Mouse (Mus musculus) gastrocnemius, adult 2 months (tissue): Measurements from ENCODE around the gene Nrip1. TPM values are rescaled to one million over a fixed set of nuclear protein-coding genes. Genes with fewer than 3 reads are reported as not detected.
A peak's percentile ranks its signal among the peaks of the same experiment; 100 is the strongest.

ENCODE experiments used
- DNase-seq: peaks from one replicate; pipeline ENCODE4 v3.0.0; 2022
- H3K27ac ChIP-seq: fragments of 200-600 bp; 2 replicates; pipeline ENCODE4 v1.8.1; 2022; ENCODE audit warnings: mild to moderate bottlenecking
- H3K4me3 ChIP-seq: fragments of 200-600 bp; 2 replicates; pipeline ENCODE4 v1.8.1; 2022; ENCODE audit warnings: mild to moderate bottlenecking, moderate library complexity
- CTCF ChIP-seq: fragments of 200-600 bp; IDR thresholded peaks from 2 replicates; pipeline ENCODE4 v1.8.1; 2022; ENCODE audit warnings: antibody characterized with exemption, mild to moderate bottlenecking, moderate library complexity
- intact Hi-C: fragments of 180-260 bp; cut with DNase I; formaldehyde crosslinking; loops from one replicate; pipeline ENCODE4 v1.15.1; 2025
- long read RNA-seq, 2 experiments: library from polyadenylated mRNA; stranded (forward); transcript quantifications; one replicate each; pipeline ENCODE4 v2.0.0; 2021
- total RNA-seq, 2 experiments: library from RNA; stranded (reverse); gene quantifications; 2 replicates each; pipeline ENCODE4 v1.2.3; 2021

Gene Nrip1
- total RNA-seq: 10 to 100 TPM; 38.7 to 38.9 TPM
- long read RNA-seq, experiment 1, full-length matches to known transcripts: 5 of 8 reads
- long read RNA-seq, experiment 1, partial matches to known transcripts: 0 of 8 reads
- long read RNA-seq, experiment 1, other reads (novel, unspliced or antisense): 3 of 8 reads
- long read RNA-seq, experiment 2, full-length matches to known transcripts: 4 of 7 reads
- long read RNA-seq, experiment 2, partial matches to known transcripts: 0 of 7 reads
- long read RNA-seq, experiment 2, other reads (novel, unspliced or antisense): 3 of 7 reads

DNA sequence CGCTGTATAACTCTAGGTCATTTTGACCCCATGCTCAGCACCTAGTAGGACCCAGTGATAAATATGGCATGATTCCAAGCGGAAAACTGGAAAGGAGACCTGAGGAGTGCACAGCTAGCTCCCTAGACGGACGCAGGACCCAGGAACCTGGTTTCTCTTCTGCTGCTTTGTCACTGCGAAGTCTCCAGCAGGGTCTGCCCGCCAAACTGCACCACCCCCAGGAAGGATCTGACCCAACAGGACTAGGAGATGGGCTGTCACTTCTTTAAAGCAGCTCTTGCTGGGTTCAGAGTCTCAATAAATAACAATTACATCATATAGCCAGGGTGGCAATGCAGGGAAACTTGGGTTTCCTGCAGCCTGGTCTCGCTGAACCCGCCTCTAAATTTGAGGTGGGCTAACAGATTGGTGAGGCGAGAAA, at the start of gene Nrip1:
Gene Nrip1 (minus strand): TSS at position 157 of the 421 bp plus-strand sequence.
- intact Hi-C loops: loop anchor here (2.0 to 10.0 kb wide), 7 partner anchors 33 to 491 kb away; no protein-coding TSS in a partner anchor

GRCm38 (mm10) chr16:76422531-76422930, 48.9 kb upstream of the Nrip1 start:
- DNase-seq: no peak
- Histone ChIP-seq H3K27ac (no peak overlapping the region), H3K4me3 (no peak overlapping the region)
- intact Hi-C loops: no loop called here
- TF ChIP-seq CTCF: no peak

More for the DNA sequence above, at the start of gene Nrip1:
- H3K4me3 ChIP-seq: peak within 1 kb of the TSS; percentile 79
- TF ChIP-seq CTCF: no peak
- peak within 1 kb of the TSS; percentile 99 for H3K27ac ChIP-seq
- peak; percentile 69 for DNase-seq

- H3K4me3 ChIP-seq: no peak overlapping the region
- no peak overlapping the region for H3K27ac ChIP-seq
- no peak for DNase-seq
- TF ChIP-seq CTCF: no peak
- intact Hi-C loops: no loop called here
Measured at GRCm38 (mm10) chr16:76419849-76420248, 46.2 kb upstream of the Nrip1 start.

GRCm38 (mm10) chr16:76416477-76416876, 42.9 kb upstream of the Nrip1 start:
- H3K4me3 ChIP-seq: no peak overlapping the region
- no peak for DNase-seq
- intact Hi-C loops: no loop called here
- TF ChIP-seq CTCF: no peak
- H3K27ac ChIP-seq: no peak overlapping the region

DNA sequence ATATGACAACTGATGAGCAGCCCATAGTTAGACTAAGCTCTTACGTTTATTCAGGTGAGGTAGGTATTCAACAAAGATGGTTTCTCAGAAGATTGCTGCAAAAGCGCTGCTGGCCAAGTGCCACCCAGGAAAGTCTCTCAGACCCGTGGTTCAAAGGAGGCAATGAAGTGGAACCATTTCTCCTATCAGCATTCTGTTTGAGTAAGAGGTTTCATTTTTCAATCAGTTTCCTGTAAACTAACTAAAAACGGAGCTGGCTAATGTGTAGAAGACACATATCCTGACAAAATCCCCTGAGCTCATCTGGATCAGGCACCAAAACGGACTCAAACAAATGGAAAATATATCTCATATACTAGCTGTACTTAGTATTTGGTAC, 42.4 kb upstream of the Nrip1 start:
- no peak for TF ChIP-seq CTCF
- DNase-seq: no peak
- H3K4me3 ChIP-seq: no peak overlapping the region
- intact Hi-C loops: no loop called here
- no peak overlapping the region for H3K27ac ChIP-seq

GRCm38 (mm10) chr16:76415407-76416059, 41.9 kb upstream of the Nrip1 start:
- no peak for TF ChIP-seq CTCF
- Histone ChIP-seq H3K27ac (no peak overlapping the region), H3K4me3 (no peak overlapping the region)
- intact Hi-C loops: no loop called here
- no peak for DNase-seq

GRCm38 (mm10) chr16:76414528-76414927, 40.9 kb upstream of the Nrip1 start:
- Histone ChIP-seq H3K27ac (no peak overlapping the region), H3K4me3 (no peak overlapping the region)
- intact Hi-C loops: no loop called here
- DNase-seq: peak; percentile 50
- no peak for TF ChIP-seq CTCF

GRCm38 (mm10) chr16:76413581-76413980, 40.0 kb upstream of the Nrip1 start:
- H3K27ac ChIP-seq: no peak overlapping the region
- no peak for TF ChIP-seq CTCF
- no peak for DNase-seq
- intact Hi-C loops: no loop called here
- no peak overlapping the region for H3K4me3 ChIP-seq

DNA sequence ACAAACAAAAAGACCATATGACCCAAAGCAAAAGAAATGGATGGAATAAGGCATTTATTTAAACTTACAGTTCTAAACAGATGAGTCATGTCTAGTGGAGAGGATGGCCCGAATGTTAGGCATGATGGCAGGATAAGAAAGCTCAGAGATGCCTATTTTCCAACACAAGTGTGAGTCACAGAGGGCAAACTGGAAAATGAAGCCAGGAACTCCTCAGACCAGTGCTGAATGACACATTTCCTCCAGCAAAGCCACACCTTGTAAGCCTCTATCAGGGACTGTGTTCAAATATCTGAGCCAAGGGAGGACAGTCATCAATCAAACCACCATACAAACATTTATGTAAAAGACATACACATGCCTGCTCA, 35.7 kb upstream of the Nrip1 start:
- no peak overlapping the region for H3K4me3 ChIP-seq
- no peak overlapping the region for H3K27ac ChIP-seq
- TF ChIP-seq CTCF: no peak
- DNase-seq: no peak
- intact Hi-C loops: loop anchor here (2.0 kb wide), 1 partner anchor 23 kb away; no protein-coding TSS in a partner anchor

GRCm38 (mm10) chr16:76408696-76409354, 35.2 kb upstream of the Nrip1 start:
- DNase-seq: no peak
- TF ChIP-seq CTCF: no peak
- Histone ChIP-seq H3K4me3 (no peak overlapping the region), H3K27ac (peak overlapping the region; percentile 86)
- intact Hi-C loops: loop anchor here (2.0 kb wide), 1 partner anchor 24 kb away; no protein-coding TSS in a partner anchor

- Histone ChIP-seq H3K4me3 (no peak overlapping the region), H3K27ac (peak overlapping the region; percentile 86)
- intact Hi-C loops: loop anchor here (2.0 kb wide), 1 partner anchor 25 kb away; no protein-coding TSS in a partner anchor
- no peak for TF ChIP-seq CTCF
- DNase-seq: no peak
Measured at GRCm38 (mm10) chr16:76408241-76408640, 34.6 kb upstream of the Nrip1 start.

DNA sequence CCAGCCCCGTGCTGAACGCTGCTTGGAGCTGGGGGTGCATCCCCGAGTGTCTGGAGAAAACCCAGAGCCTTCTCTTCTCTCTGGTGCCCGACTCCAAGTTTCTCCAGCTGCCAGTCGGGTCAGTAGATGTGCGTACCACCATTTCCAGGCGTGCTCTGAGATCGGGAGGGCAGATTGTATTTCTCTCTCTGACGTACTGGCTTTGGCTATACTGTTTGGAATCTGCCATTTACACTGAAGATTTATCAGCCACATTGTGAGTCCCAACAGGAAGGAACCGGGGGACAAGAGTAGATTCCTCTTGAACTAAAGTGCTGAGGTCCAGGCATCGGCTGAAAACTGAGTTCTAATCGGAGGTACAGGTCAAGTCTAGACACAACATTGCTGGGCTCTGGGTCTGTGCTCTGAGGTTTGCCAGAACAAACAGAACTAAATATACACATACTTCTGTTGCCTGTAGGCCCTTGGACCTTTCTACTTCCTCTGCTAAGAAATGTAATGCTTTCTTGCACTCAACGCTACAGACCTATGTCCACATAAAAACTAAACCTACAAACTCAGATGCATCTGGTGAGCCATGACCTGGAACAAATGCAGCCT, 33.8 kb upstream of the Nrip1 start:
- peak; percentile 77 for DNase-seq
- Histone ChIP-seq H3K4me3 (peak overlapping the region; percentile 60), H3K27ac (peak overlapping the region; percentile 86)

More for the DNA sequence above, 33.8 kb upstream of the Nrip1 start:
- intact Hi-C loops: loop anchor here (2.0 kb wide), 1 partner anchor 35 kb away; the partner anchor contains the start of gene Nrip1
- no peak for TF ChIP-seq CTCF
